Mouse (Mus musculus): Measurements from ENCODE around the gene Tlr5.

Tlr5 gene

GRCm38 (mm10) chr1:182988646-182989045, 34.1 kb downstream of the Tlr5 start:
- DNase-seq (ENCODE audit: low read depth, low spot score) = no peak

DNA sequence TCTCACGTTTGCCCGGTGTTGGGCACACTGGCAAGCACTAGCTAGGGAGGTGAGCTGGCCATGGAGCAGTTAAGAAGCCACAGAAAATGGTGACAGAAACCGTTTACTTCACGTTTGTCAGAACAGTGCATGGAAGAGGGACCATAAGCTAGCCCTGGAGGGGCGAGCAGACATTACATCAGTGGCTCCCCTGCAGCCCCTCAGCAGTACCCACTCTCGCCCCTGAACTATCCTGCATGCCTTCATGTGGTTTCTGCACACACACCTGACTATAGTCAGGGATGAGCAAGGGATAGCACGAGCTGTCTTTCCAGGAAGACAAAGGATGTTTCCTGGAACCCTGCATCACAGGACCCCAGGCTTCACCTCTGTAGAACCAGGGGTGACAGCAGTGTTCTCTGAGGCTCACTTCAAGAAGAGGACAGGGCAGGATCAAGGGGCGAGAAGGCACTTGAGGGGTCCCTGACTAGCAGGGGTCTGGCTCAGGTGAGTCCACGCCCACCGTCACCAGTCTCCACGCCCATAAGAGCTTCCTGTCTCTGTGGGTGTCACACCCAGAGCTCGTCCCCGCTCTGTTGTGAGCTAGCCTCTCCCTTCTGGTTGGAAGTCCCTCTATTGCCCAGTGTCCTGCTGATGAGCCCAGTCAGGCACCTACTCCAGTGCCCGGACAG, 35.6 kb downstream of the Tlr5 start:
- no peak for DNase-seq (ENCODE audit: low read depth, low spot score)

DNA sequence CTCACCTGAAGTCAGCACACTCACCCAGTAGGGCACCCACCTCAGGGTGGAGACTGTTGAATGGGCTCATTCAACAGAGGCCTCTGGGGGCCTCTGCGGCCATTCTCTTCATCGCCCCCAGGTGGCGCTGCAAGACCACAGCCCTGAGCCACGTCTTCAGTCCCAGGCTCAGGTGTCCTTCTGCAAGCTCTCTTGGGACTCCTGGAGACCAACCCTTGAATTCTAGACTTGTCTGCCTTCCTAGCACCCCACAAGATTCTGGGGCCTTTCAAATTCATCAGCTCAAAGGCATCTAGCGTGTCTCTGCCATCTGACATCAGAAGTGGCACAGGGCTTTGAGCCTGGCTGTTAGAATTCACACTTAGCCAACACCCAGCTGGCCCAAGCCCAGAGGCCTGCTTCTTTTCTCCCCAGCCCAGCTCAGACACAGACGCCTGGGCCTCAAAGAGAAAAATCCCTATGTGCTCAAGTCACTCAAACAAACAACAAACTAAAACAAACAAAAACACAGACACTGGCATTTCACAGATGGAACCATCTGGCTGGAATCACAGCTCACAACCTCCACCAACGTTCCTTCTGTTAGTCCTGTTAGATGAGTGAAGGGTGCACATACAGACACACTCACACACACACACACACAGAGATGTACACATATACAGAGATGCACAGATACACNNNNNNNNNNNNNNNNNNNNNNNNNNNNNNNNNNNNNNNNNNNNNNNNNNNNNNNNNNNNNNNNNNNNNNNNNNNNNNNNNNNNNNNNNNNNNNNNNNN, 36.6 kb downstream of the Tlr5 start:
- DNase-seq (ENCODE audit: low read depth, low spot score) = peak; percentile 59

All from skeletal muscle tissue, adult 2 months (tissue).